Mouse (Mus musculus): ENCODE measurements at regions not wholly inside any gene's neighbourhood (a gene's known extent, or its start where the extent isn't known, plus 50 kb on each side); places are given as distances from the start of the nearest gene placed in this dataset.

GRCm38 (mm10) chr13:60511628-60512027 lies 90.1 kb upstream of the Dapk1 start:
- TF ChIP-seq CTCF (conservative IDR thresholded peaks at IDR 0.05; ENCODE audit: insufficient read depth, insufficient read length, low read depth, low read length) (no peak), POLR2A (IDR thresholded peaks at IDR 0.05; ENCODE audit: low read depth, low read length) (no peak)

Data from kidney, adult 2 months (tissue).